Mouse (Mus musculus): ENCODE data around the gene Ugt2a1. TPM values are rescaled to one million over a fixed set of nuclear protein-coding genes. Genes with fewer than 3 reads are reported as not detected.
"Not testable (repeated sequence)": the region's sequence is repeated elsewhere in the genome, so short reads cannot be mapped to it uniquely, and the experiment has no call there.

Gene Ugt2a1
- polyA plus RNA-seq, 1 experiment: not detected

- Histone ChIP-seq H3K4me3 (ENCODE audit: control insufficient read depth, low read depth, low read length) (no peak overlapping the region), H3K27ac (ENCODE audit: control insufficient read depth, insufficient read depth, low read depth, low read length) (no peak overlapping the region), H3K4me1 (ENCODE audit: control insufficient read depth, insufficient read depth, low read length) (no peaks in the 10 kb centered on the region), H3K27me3 (ENCODE audit: control insufficient read depth, insufficient read depth, low read length) (no peaks in the 10 kb centered on the region), H3K36me3 (ENCODE audit: control insufficient read depth, insufficient read depth, low read length) (no peaks in the 10 kb centered on the region)
- TF ChIP-seq CTCF (IDR thresholded peaks at IDR 0.05; ENCODE audit: control insufficient read depth, insufficient read depth, insufficient replicate concordance, low read depth, low read length) (no peak), POLR2A (IDR thresholded peaks at IDR 0.05; ENCODE audit: control insufficient read depth, low read depth, low read length) (no peak)
Observed at GRCm38 (mm10) chr5:87455519-87455918, 35.2 kb downstream of the Ugt2a1 start.

- not testable (repeated sequence) for H3K4me3 ChIP-seq (ENCODE audit: control insufficient read depth, low read depth, low read length); H3K27ac ChIP-seq (ENCODE audit: control insufficient read depth, insufficient read depth, low read depth, low read length); H3K27me3 ChIP-seq (ENCODE audit: control insufficient read depth, insufficient read depth, low read length); H3K36me3 ChIP-seq (ENCODE audit: control insufficient read depth, insufficient read depth, low read length); H3K4me1 ChIP-seq (ENCODE audit: control insufficient read depth, insufficient read depth, low read length)
Observed at GRCm38 (mm10) chr5:87452514-87452913, 38.2 kb downstream of the Ugt2a1 start.

GRCm38 (mm10) chr5:87436264-87436663 is 54.4 kb downstream of the Ugt2a1 start:
- no peak overlapping the region for H3K27ac ChIP-seq (ENCODE audit: control insufficient read depth, insufficient read depth, low read depth, low read length)
- no peaks in the 10 kb centered on the region for H3K36me3 ChIP-seq (ENCODE audit: control insufficient read depth, insufficient read depth, low read length)
- H3K27me3 ChIP-seq (ENCODE audit: control insufficient read depth, insufficient read depth, low read length): no peaks in the 10 kb centered on the region
- H3K4me1 ChIP-seq (ENCODE audit: control insufficient read depth, insufficient read depth, low read length): no peaks in the 10 kb centered on the region
- TF ChIP-seq CTCF (IDR thresholded peaks at IDR 0.05; ENCODE audit: control insufficient read depth, insufficient read depth, insufficient replicate concordance, low read depth, low read length) (no peak), POLR2A (IDR thresholded peaks at IDR 0.05; ENCODE audit: control insufficient read depth, low read depth, low read length) (no peak)
- H3K4me3 ChIP-seq (ENCODE audit: control insufficient read depth, low read depth, low read length): no peak overlapping the region

GRCm38 (mm10) chr5:87425676-87426075 is 65.0 kb downstream of the Ugt2a1 start:
- Histone ChIP-seq H3K27ac (ENCODE audit: control insufficient read depth, insufficient read depth, low read depth, low read length) (no peak overlapping the region), H3K4me1 (ENCODE audit: control insufficient read depth, insufficient read depth, low read length) (no peaks in the 10 kb centered on the region), H3K4me3 (ENCODE audit: control insufficient read depth, low read depth, low read length) (no peak overlapping the region), H3K36me3 (ENCODE audit: control insufficient read depth, insufficient read depth, low read length) (no peaks in the 10 kb centered on the region), H3K27me3 (ENCODE audit: control insufficient read depth, insufficient read depth, low read length) (no peaks in the 10 kb centered on the region)
- no peak for TF ChIP-seq POLR2A (IDR thresholded peaks at IDR 0.05; ENCODE audit: control insufficient read depth, low read depth, low read length)
- no peak for TF ChIP-seq CTCF (IDR thresholded peaks at IDR 0.05; ENCODE audit: control insufficient read depth, insufficient read depth, insufficient replicate concordance, low read depth, low read length)

GRCm38 (mm10) chr5:87424041-87424440 is 66.6 kb downstream of the Ugt2a1 start, which contains the start of gene Ugt2b38:
Ugt2b38 (minus strand) TSS chr5:87424203.
- H3K4me3 ChIP-seq (ENCODE audit: control insufficient read depth, low read depth, low read length); H3K27ac ChIP-seq (ENCODE audit: control insufficient read depth, insufficient read depth, low read depth, low read length); H3K27me3 ChIP-seq (ENCODE audit: control insufficient read depth, insufficient read depth, low read length); H3K4me1 ChIP-seq (ENCODE audit: control insufficient read depth, insufficient read depth, low read length); H3K36me3 ChIP-seq (ENCODE audit: control insufficient read depth, insufficient read depth, low read length): not testable (repeated sequence)

Other genes starting within 250 kb of the Ugt2a1 start
- not detected in 2 replicates for gene Ugt2b37, start 236.1 kb downstream of the Ugt2a1 start, polyA plus RNA-seq (2012; rRNA removed)
- gene Ugt2a3, start 153.7 kb downstream of the Ugt2a1 start, polyA plus RNA-seq (2012; rRNA removed): not detected in 2 replicates
- gene Ugt2b38, start 66.7 kb downstream of the Ugt2a1 start, polyA plus RNA-seq (2012; rRNA removed): not detected in 2 replicates
- gene Ugt2a2, start 8.6 kb downstream of the Ugt2a1 start, polyA plus RNA-seq (2012; rRNA removed): not detected in 2 replicates
- gene Gm43638, start 4.1 kb downstream of the Ugt2a1 start, polyA plus RNA-seq (2012; rRNA removed): not detected in 2 replicates
- gene Sult1b1, start 47.3 kb upstream of the Ugt2a1 start, polyA plus RNA-seq (2012; rRNA removed): not detected in 2 replicates
- gene Sult1d1, start 78.2 kb upstream of the Ugt2a1 start, polyA plus RNA-seq (2012; rRNA removed): not detected in 2 replicates
- 0.99 and 1.5 TPM in 2 replicates for gene Sult1e1, start 100.7 kb upstream of the Ugt2a1 start, polyA plus RNA-seq (2012; rRNA removed)
- gene Csn1s1, start 175.3 kb upstream of the Ugt2a1 start, polyA plus RNA-seq (2012; rRNA removed): not detected in 2 replicates
- gene Csn2, start 208.8 kb upstream of the Ugt2a1 start, polyA plus RNA-seq (2012; rRNA removed): 0.31 and 0.64 TPM in 2 replicates

Measured in testis, adult 2 months (tissue).